Mouse (Mus musculus): Measurements from ENCODE around the gene Slc36a4. TPM values are rescaled to one million over a fixed set of nuclear protein-coding genes. Genes with fewer than 3 reads are reported as not detected.
A peak's percentile ranks its signal among the peaks of the same experiment; 100 is the strongest.

Slc36a4 gene
- total RNA-seq (2021) = 10 to 100 TPM; 44.2 to 46.1 TPM

- peak; percentile 63 to 78 for DNase-seq (ENCODE audit: extremely low spot score in 1 of 2, low spot score in 1 of 2)
These were observed at the start of gene Slc36a4 for GRCm38 (mm10) chr9:15709599-15710381. TSS of gene Slc36a4 (plus strand) at chr9:15709738.

GRCm38 (mm10) chr9:15664606-15665005 lies 44.9 kb upstream of the Slc36a4 start:
- no peak for DNase-seq (ENCODE audit: extremely low spot score in 1 of 2, low spot score in 1 of 2)

GRCm38 (mm10) chr9:15669452-15669851 lies 40.1 kb upstream of the Slc36a4 start:
- DNase-seq (ENCODE audit: extremely low spot score in 1 of 2, low spot score in 1 of 2) = no peak

GRCm38 (mm10) chr9:15670002-15670527 lies 39.5 kb upstream of the Slc36a4 start:
- no peak for DNase-seq (ENCODE audit: extremely low spot score in 1 of 2, low spot score in 1 of 2)

GRCm38 (mm10) chr9:15672251-15672650 lies 37.3 kb upstream of the Slc36a4 start:
- no peak for DNase-seq (ENCODE audit: extremely low spot score in 1 of 2, low spot score in 1 of 2)

GRCm38 (mm10) chr9:15681855-15682466 lies 27.6 kb upstream of the Slc36a4 start:
- DNase-seq (ENCODE audit: extremely low spot score in 1 of 2, low spot score in 1 of 2) = peak; percentile 46 to 69

- peak; percentile 68 to 81 for DNase-seq (ENCODE audit: extremely low spot score in 1 of 2, low spot score in 1 of 2)
These were observed 24.3 kb upstream of the Slc36a4 start for GRCm38 (mm10) chr9:15685215-15685614.

- no peak for DNase-seq (ENCODE audit: extremely low spot score in 1 of 2, low spot score in 1 of 2)
These were observed 22.2 kb upstream of the Slc36a4 start for GRCm38 (mm10) chr9:15687358-15687757.

- DNase-seq (ENCODE audit: extremely low spot score in 1 of 2, low spot score in 1 of 2) = no peak
These were observed 15.7 kb upstream of the Slc36a4 start for GRCm38 (mm10) chr9:15693847-15694246.

- DNase-seq (ENCODE audit: extremely low spot score in 1 of 2, low spot score in 1 of 2) = no peak
These were observed 14.5 kb upstream of the Slc36a4 start for GRCm38 (mm10) chr9:15694989-15695388.

- no peak for DNase-seq (ENCODE audit: extremely low spot score in 1 of 2, low spot score in 1 of 2)
These were observed 3.8 kb upstream of the Slc36a4 start for GRCm38 (mm10) chr9:15705706-15706105.

GRCm38 (mm10) chr9:15708979-15709598 lies 449 bp upstream of the Slc36a4 start:
- DNase-seq (ENCODE audit: extremely low spot score in 1 of 2, low spot score in 1 of 2) = no peak

- no peak for DNase-seq (ENCODE audit: extremely low spot score in 1 of 2, low spot score in 1 of 2)
These were observed 1.5 kb downstream of the Slc36a4 start for GRCm38 (mm10) chr9:15710821-15711565.

GRCm38 (mm10) chr9:15711676-15712075 lies 2.1 kb downstream of the Slc36a4 start:
- no peak for DNase-seq (ENCODE audit: extremely low spot score in 1 of 2, low spot score in 1 of 2)

GRCm38 (mm10) chr9:15714792-15715191 lies 5.3 kb downstream of the Slc36a4 start:
- no peak for DNase-seq (ENCODE audit: extremely low spot score in 1 of 2, low spot score in 1 of 2)

GRCm38 (mm10) chr9:15715193-15715989 lies 5.9 kb downstream of the Slc36a4 start:
- no peak for DNase-seq (ENCODE audit: extremely low spot score in 1 of 2, low spot score in 1 of 2)

- DNase-seq (ENCODE audit: extremely low spot score in 1 of 2, low spot score in 1 of 2) = no peak
These were observed 7.8 kb downstream of the Slc36a4 start for GRCm38 (mm10) chr9:15717363-15717762.

GRCm38 (mm10) chr9:15718295-15718694 lies 8.8 kb downstream of the Slc36a4 start:
- no peak for DNase-seq (ENCODE audit: extremely low spot score in 1 of 2, low spot score in 1 of 2)

- no peak for DNase-seq (ENCODE audit: extremely low spot score in 1 of 2, low spot score in 1 of 2)
These were observed 10.1 kb downstream of the Slc36a4 start for GRCm38 (mm10) chr9:15719594-15719993.

- no peak for DNase-seq (ENCODE audit: extremely low spot score in 1 of 2, low spot score in 1 of 2)
These were observed 11.0 kb downstream of the Slc36a4 start for GRCm38 (mm10) chr9:15720556-15720955.

All from layer of hippocampus, postnatal 25 days (tissue).